Mouse (Mus musculus) spleen, postnatal 36 days (tissue): Measurements from ENCODE around the gene Tmem185b.

ENCODE experiments used
- DNase-seq, 2 experiments: peaks; one replicate each; pipeline ENCODE4 v3.0.0; 2022; ENCODE audit warnings: low spot score in 2 of 2, mixed read lengths in 1 of 2

Tmem185b gene

DNA sequence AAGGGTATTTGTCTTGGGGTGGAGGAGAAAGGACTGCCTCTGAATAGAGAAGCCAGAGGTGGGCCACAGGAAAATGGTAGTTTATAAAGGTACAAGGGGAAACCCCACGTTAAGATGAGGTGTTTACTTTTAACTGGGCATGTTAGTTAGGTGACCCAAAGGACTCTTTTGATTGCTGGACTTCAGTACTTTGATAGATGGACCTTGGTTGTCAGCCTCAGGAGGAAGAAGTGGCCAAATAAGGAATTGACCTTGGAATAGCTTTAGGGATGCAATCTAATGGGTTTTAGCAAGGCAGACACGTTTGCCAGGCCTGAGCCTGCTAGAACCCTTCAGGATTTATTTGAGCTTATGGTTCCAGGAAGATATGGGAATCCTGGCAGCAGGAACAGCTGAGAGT lies 13.3 kb downstream of the Tmem185b start:
- no peak for DNase-seq

- DNase-seq, result no peak
Observed at GRCm38 (mm10) chr1:119540836-119541557, 15.0 kb downstream of the Tmem185b start.

- no peak for DNase-seq
Observed at GRCm38 (mm10) chr1:119541570-119541969, 15.6 kb downstream of the Tmem185b start.

- DNase-seq, result no peak
Observed at GRCm38 (mm10) chr1:119543316-119543715, 17.4 kb downstream of the Tmem185b start.

GRCm38 (mm10) chr1:119544611-119545155 lies 18.7 kb downstream of the Tmem185b start:
- DNase-seq, result no peak

GRCm38 (mm10) chr1:119545164-119545563 lies 19.2 kb downstream of the Tmem185b start:
- DNase-seq, result no peak

DNA sequence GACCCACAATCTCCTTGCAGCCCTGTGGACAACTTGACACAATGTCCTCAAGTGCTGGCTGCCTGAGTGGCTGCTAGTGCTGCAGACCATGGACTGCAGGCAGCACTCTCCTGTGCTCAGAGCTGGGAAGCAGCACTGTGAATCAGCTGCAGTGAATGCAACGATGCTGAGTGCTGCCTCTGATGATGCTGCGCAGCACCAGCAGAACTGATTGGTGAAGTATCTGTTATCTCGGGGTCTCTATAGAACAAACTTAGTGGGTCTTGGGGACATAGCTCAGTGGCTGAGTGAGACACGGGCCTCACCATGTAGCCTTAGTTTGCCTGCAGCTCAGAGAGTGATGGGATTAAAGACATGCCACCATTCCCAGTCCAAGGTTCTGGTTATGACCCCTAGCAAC lies 19.7 kb downstream of the Tmem185b start:
- no peak for DNase-seq

DNA sequence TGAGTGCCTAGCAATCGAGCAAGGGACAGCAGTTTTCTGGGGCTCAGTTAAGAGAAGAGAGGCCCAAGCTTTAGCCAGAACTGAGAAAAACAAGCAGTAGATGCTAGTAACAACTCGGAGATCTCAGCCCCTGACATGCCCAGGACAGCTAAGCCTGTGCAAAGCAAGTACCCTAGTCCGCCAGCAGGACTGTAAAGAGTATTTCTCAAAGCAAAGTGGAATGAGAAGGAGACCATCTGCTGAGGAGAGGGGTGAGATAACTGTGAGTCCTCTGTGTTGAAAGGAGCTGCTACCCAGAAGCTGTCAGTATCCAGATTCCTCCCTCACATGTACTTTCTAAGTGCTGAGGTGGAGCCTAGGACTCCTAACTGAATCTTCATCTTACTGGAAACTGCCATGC lies 20.5 kb downstream of the Tmem185b start:
- no peak for DNase-seq

GRCm38 (mm10) chr1:119548668-119549326 lies 22.8 kb downstream of the Tmem185b start:
- DNase-seq, result peak; percentile 39 to 56

DNA sequence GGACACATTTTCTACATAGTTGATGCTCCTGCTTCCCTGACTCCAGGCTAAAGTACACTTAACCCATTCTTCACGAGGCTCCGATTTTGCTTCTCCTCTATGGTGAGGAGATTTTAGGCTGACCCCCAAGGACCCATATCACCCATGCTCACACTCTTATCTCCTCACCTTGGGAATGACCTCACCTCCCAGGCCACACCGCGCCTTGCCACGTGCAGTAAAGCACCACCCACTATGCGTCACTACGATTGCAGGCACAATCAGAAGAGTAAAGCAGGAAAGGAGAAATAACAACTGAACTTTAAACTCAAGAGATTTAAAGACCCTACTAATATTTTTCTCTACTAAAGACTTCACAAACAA lies 23.3 kb downstream of the Tmem185b start:
- DNase-seq, result no peak

GRCm38 (mm10) chr1:119550064-119550463 lies 24.1 kb downstream of the Tmem185b start:
- DNase-seq, result no peak

GRCm38 (mm10) chr1:119551651-119552050 lies 25.7 kb downstream of the Tmem185b start:
- no peak for DNase-seq

- no peak for DNase-seq
Observed at GRCm38 (mm10) chr1:119555651-119556050, 29.7 kb downstream of the Tmem185b start.

GRCm38 (mm10) chr1:119557641-119558395 lies 31.9 kb downstream of the Tmem185b start:
- no peak for DNase-seq

DNA sequence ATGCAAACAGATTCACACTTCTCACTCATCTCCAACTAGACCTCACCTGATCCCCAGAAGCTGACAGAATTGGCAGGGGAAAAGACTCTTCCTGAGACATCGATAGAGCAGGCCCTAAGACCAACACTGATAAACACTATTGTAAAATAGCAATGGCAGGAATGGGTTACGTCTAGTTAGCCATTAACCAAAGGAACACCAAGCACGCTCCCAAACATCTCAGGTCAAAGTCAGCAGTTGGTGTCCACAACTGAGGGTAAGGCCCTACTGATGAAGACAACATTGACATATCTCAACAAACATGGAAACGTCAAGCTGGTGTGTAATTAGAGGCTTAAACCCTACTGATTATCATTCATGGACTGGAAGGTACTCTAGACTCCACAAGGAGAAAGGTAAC lies 39.6 kb downstream of the Tmem185b start:
- DNase-seq, result no peak

GRCm38 (mm10) chr1:119570134-119570533 lies 44.2 kb downstream of the Tmem185b start:
- DNase-seq, result no peak
